Mouse (Mus musculus) layer of hippocampus, adult 9-11 months (tissue): ENCODE results near the gene Col13a1.

ENCODE experiments used
- DNase-seq: peaks from one replicate; pipeline ENCODE4 v3.0.0; 2022

The Col13a1 gene

DNA sequence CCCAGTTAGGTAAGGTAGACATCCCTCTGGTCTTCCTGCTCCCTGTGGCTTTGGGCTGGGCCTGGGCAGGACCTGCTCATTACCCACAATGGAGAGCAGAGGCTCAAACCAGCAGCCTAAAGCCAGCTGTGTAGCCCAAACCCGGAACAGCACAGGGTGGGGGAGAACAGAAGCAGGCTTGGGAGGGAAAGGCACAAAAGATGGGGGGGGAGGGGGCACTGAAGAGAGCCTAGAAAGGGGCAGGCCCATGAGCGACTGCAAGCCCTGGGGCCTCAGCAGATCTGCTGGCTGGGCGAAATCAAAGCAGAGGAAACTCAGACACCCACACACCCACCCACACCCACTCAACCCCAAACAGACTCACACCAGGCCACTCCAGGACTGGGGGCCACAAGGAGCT is 11.7 kb downstream of the Col13a1 start:
- DNase-seq: no peak

DNA sequence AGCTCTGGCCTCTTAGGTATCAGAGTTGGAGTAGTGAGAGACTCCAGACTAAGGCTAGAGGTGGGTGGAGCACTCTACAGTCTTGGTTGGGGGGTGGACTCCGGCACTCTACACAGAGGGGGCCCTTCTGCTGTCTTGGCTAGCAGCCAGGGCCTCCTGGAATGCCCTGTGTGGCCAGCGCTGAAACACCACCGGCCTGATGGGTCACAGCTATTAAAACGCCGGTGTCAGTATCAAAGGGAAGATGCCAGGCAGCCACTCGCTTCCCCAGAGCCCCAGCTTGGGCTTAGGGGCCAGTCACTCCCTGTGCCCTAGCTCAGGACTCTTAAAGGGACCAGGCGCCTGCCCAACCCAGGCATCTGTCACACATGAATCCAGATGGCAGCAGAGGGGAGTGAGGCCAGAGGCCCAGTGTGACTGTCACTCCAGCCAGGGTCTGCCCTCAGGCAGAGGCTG is 13.5 kb downstream of the Col13a1 start:
- no peak for DNase-seq

DNA sequence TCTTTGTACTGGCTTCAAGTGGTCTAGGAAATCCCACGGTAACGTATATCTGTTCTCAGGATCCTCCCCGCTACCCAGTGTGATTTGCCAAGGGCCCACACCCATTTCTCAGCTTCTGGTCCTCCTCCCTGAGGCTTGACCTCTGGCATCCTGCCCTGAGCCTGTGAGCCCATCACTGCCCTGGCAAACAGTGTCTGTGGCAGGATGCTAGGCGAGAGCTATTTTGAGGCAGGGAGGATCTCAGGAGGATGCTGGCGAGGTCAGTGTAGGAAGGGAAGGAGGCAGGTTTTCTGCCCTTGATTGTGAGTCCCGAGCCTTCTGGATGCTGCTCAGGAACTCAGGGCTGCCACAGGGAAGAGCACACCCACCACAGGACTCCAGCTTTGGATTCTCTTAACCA is 22.2 kb downstream of the Col13a1 start:
- DNase-seq: no peak

DNA sequence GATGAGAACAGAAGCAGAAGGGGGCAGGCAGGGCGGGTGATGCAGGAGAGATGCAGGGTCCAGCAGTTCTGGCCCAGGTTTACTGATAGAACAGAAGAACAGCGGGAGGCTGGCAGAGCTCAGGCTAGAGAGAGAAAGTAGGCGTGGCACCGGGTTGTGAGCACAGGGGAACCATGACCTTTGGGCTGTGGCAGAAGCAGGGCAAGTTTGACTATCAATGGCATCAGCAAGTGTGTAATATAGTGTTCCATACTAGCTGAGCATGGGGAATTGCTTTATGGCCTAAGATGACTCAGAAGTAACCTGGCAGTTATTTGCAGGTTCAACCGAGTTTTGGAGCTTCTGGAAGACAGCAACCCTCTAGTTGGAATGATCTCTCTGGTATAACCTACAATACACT is 25.0 kb downstream of the Col13a1 start:
- no peak for DNase-seq

DNA sequence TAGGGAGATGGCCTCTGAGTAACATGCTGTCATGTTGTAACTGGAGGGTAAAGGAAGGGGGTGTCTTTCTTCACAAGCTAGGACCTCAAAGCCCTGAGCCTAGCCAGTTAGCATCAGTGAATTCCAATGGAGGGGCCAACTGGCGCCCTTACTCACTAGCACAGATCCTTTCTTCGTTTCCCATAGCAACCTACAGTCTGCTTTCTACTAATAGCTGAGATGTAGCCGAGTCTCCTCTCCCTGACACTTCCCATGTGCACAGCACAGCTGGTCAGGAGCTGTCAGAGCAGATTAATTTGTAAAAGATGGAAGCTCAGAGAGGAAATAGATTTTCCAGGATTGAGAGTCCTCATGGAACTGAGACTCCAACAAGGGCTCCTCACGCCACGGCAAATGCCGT is 29.4 kb downstream of the Col13a1 start:
- peak; percentile 66 for DNase-seq

- DNase-seq: no peak
These were observed 34.5 kb downstream of the Col13a1 start for GRCm38 (mm10) chr10:61944386-61944785.

- no peak for DNase-seq
These were observed 35.4 kb downstream of the Col13a1 start for GRCm38 (mm10) chr10:61943480-61943879.

GRCm38 (mm10) chr10:61942719-61943118 is 36.2 kb downstream of the Col13a1 start:
- no peak for DNase-seq

GRCm38 (mm10) chr10:61936211-61937121 is 42.4 kb downstream of the Col13a1 start:
- DNase-seq: no peak

- no peak for DNase-seq
These were observed 47.2 kb downstream of the Col13a1 start for GRCm38 (mm10) chr10:61931678-61932077.

GRCm38 (mm10) chr10:61929901-61930300 is 49.0 kb downstream of the Col13a1 start:
- DNase-seq: no peak

GRCm38 (mm10) chr10:61928725-61929651 is 49.9 kb downstream of the Col13a1 start:
- DNase-seq: no peak

DNA sequence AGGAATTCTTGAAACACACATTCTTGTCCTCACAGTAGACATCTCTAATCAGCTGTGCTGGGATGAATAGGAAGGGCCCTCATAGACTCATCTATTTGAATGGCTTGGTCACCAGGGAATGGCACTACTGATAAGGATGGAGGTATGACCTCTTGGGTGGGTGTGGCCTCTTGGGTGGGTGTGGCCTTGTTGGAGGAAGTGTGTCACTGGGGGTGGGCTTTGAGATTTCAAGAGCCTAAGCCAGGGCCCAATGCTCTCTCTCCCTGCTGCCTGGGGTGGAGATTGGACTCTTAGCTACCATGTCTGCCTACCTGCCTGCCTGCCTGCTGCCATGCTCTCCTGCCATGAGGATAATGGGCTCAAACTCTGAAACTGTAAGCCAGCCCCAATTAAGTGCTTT is 53.2 kb downstream of the Col13a1 start:
- no peak for DNase-seq

DNA sequence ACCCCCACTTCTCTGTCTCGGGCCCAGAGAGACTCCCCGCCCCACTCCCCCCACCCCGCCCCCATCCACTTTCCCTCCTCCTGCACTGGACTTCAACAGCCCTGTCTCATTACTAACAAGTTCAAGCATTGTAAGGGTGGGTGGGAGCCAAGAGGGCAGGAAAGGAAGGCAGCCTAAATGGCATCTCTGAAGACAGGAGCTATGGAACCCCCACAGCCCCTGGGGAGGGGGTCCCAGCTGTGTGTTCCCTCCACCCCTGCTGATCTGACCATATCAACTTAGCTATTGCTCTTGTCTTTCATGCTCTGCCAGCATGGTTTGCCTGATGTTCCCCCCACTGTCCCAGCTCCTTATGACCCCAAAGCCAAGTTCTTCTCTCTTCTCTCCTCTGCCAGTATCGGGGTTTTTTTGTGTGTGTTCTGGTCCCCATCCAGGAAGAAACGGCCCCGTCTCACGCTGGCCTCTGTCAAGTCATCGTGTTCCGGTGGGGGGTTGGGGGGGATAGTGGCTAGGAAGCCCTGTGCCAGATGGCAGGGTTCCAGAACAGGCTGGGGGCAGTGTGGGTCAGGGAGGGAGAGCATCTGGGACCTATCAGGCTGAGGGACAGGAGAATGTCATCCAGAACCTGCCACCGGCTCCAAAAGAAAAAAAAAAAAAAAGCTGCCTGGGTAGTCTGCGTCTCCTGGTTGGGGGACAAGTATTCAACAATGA is 58.1 kb downstream of the Col13a1 start:
- no peak for DNase-seq

DNA sequence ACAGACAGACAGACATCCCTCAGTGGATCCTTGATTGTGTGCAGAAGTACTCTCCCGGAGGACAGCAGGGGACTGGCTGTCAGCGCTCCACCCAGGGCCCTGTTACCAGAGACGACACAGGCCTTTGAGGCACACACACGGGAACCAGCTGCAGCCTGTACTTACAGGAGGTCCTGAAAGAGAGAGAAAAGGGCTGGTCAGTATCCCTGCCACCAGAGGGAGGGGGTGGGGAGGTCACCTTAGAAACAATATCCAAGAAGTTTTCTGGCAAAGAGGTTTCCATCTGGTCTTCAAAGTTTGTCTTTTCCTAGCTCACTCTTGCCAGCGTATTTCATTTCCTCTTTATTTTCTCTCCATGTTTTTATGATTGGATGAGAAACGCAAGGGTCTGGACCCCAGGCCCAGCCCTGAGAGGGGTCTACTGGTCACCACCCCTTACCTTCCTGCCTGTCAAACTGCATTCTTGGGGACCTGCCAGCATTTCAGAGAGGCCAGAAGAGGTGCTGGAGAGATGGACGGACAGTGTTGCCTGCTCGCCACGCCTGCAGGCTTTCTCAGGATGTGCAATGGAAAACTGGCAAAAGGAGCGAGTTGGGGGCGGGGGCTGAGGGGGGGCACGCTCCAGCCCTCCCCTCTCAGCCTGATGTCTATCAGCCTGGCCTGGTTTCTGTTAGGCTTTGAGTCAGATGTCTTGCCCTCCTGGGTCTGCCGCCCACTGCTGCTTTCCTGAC is 58.8 kb downstream of the Col13a1 start:
- no peak for DNase-seq

GRCm38 (mm10) chr10:61919496-61919895 is 59.4 kb downstream of the Col13a1 start:
- no peak for DNase-seq

- DNase-seq: no peak
These were observed 61.8 kb downstream of the Col13a1 start for GRCm38 (mm10) chr10:61917066-61917465.

DNA sequence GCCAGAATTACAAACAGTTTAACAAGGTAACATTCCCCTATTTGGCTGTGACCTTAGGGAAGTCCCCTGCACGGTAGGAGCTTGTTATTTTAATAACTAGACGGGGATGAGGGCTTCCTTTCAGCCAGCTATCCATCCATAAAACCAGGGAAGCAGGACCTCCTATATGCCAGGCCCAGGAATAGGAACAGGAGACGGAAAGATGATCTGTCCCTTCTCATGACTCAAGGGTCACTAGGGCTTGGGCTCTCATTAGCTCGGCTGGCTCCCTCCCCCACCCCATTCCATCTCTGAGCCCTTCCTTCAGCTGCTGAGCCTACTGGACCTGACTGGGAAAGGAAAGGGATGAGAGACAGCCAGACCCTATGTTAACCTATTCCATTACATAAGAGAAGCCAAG is 67.1 kb downstream of the Col13a1 start:
- no peak for DNase-seq

DNA sequence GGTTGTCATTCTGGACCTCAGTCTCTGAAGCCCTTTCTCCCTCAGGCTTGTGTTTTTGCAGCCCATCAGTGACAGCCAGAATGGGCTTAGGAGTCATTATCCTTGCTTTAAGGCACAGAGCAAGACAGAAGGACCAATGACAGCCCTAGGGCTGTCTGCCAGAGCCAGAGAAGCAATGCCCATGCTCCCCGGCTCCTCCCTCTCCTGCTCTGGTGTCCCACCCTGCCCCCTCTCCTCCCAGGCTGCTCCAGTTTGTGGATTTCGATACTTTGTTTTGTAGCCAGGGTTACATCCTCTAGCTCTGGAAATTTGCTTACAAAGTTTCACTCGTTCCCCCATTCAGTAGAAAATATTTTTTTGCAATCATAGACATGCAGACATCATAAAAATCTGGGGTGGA is 69.9 kb downstream of the Col13a1 start:
- DNase-seq: no peak

GRCm38 (mm10) chr10:61906226-61906625 is 72.7 kb downstream of the Col13a1 start:
- no peak for DNase-seq

- peak; percentile 14 for DNase-seq
These were observed 73.6 kb downstream of the Col13a1 start for GRCm38 (mm10) chr10:61905308-61905707.

DNA sequence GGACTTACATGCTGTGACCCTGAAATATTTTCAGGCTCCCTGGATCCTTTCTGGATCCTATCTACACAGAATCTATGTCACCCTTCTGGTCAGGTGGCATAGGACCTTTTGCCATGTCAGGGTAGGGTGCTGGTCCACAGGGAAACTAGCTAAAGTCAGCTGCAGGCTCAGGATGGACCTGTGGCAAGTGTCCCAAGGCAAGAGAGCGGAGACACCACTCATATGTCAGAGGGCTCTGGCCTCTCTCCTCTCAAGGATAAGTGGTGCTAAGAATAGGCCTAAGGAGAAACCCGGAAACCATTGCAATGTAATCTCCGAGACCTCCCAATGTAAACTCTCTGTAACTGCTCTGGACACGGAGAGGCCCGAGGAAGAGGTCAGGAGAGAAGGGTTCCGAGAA is 80.8 kb downstream of the Col13a1 start:
- DNase-seq: no peak
